Mouse (Mus musculus) MEL-GATA-1-ER (cell line): Measurements from ENCODE around the gene Slc35f5.

ENCODE experiments used
- DNase-seq: peaks from one replicate; pipeline ENCODE4 v3.0.0-alpha.2; 2012; ENCODE audit warnings: low read depth; ENCODE audit errors: extremely low read depth

Slc35f5 gene

DNA sequence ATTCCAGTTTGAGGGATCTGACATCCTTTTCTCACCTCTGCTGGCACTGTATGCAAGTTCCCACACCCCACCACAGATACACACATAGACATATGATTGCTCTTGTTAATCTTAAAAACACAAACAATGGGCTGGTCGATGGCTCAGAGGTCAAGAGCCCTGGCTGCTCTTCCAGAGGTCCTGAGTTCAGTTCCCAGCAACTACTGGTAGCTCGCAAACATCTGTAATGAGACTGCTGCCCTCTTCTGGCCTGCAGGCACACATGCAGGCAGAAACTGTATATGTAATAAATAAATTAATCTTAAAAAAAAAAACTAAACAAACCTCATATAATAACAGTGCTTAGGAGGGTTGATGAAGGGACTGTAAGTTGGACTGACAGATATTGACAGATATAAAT is 13.8 kb downstream of the Slc35f5 start:
- no peak for DNase-seq

DNA sequence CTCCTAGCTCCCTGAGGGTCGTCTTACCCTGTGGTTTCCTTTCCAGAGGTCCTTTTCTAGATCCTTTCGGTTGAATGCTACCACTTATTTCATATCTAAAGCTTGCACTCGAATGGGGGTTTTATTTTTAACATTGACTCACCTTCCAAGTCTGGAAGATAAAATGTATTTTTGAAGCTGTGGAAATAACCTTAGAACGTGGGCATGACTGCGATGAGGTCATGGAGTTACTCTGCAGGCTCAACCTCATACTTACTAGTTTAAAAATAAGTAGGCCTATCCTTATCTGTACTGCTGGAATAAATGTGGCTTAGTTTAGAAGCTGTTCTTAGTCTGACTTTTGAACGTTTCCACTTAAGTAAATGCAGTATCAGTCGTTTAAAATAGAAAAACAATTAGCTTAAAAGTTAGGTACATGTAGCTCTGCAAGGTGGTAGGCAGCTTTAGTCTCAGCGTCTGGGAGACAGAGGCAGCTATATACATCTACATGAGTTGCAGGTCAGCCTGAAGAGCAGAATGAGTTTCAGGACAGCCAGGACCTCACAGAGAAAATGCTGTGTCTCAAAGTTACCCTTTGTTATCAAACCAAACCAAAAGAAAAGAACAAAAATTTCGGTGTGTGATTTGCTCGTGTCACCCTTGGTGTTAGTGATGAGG is 15.2 kb downstream of the Slc35f5 start:
- DNase-seq = no peak

DNA sequence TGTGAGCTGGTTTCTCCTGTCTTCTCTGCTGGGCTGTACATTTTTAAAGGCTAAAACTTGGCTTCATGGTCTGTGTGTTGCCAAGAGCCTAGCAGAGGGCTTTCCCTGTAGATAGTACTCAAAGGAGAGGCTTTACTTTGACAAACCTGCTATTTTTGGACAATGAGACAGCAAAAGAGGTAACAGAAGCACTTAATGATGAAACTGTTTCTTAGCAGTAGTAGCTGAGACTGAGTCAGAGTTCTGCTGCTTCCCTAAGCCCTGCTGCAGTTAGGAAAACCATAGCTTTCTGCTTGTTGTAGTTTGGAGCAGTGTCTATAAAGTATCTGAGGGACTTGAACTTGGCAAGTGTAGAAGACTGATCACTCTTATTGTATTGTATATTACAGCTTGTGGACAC is 16.6 kb downstream of the Slc35f5 start:
- no peak for DNase-seq

DNA sequence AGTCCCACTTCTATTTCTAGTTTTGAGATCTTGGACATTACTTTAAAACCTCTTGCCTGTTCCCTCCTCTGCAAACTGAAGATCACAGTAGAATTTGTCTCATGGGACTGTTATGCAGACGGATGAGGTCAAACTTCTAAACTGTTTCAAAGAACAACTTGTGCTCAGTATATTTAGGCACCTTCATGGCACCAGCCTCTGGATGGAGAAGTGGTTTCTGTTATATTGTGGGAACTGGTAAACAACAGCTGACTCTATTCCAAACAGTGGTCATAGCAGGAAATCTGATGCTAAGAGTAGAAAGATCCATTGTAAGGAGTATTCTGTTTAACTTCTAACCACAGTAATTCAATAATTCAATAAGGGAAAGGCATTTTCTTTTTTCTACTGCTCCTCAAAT is 17.7 kb downstream of the Slc35f5 start:
- no peak for DNase-seq

DNA sequence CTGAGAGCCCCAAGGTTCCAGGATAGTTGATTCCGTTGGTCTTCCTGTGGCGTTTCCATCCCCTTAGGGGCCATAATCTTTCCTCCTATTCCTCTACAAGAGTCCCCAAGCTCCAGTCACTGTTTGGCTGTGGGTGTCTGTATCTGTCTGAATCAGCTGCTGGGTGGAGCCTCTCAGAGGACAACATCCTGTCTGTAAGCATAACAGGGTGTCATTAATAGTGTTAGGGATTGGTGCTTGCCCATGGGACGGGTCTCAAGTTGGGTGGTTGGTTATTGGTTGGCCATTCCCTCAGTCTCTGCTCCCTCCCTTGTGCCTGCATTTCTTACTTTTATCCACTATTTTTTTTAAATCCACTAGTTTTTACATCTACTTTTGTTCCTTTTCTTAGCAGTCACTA is 20.7 kb downstream of the Slc35f5 start:
- DNase-seq = no peak

GRCm38 (mm10) chr1:125603620-125604019 is 43.2 kb downstream of the Slc35f5 start:
- DNase-seq = no peak

DNA sequence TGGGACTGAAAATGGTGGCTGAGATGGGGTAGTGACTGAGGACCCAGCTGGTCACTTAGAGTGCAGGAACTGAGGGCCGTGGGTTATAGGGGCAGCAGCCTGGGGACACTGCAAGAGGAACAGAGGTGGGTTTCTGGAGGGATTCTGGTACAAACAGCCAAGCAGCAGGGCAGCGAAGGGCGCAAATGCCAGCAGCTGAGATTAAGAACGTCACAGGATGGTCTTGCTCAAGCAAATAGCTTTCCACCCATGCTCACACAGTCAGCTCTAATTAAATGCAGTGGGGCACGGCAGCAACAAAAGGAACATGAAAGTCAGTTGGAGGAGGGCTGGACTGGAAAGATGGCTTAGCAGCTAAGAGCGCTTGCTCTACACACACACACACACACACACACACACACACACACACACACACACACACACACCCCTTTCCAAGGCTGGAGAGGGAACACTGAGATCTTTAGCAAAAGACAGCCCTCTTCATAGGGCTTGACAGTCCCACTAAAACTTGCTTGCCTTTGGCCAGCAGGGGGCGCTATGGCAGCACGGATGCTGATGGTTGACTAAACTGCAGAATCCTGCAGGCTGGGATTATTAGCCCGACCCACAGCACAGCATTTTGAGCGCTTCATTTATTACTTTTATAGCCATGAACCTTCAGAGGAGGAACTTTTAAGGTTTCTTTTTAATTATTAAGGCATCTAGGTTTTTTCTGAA is 46.9 kb downstream of the Slc35f5 start:
- DNase-seq = peak; percentile 54

GRCm38 (mm10) chr1:125624376-125625076 is 64.1 kb downstream of the Slc35f5 start:
- no peak for DNase-seq

DNA sequence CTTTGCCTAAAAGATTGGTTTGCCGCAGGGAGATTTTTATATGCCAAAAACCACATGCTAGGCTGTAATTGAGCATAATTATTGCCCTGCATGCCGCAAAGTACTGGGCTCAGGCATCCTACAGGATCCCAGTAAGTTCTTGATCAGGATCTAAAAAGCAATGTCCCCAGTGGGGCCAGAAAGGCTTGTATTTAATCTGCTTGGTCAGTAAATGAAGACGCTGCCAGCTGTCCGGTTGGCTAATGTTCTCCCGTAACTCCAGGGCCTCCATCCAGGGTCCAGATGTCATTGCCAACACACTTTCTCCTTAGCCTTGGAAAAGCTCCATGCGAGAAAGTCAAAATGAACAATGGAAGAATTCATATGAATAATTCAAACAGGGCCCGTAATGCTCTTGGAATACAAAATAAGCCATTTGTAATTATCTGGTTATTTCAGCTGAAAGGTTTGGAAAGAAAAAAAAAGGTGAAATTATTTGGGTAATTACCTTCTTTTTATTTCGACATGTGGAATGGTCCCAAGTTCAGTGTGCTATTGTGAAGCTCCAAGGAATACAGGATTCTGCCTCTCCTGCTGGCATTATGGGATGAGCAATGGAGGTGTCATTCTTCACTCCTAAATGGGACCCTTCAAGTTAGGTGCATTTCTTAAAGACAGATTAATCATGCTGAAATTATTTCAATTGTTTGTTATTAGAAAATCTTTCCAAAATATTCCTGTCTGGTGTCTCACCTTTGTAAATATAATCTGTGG is 79.3 kb downstream of the Slc35f5 start:
- no peak for DNase-seq

DNA sequence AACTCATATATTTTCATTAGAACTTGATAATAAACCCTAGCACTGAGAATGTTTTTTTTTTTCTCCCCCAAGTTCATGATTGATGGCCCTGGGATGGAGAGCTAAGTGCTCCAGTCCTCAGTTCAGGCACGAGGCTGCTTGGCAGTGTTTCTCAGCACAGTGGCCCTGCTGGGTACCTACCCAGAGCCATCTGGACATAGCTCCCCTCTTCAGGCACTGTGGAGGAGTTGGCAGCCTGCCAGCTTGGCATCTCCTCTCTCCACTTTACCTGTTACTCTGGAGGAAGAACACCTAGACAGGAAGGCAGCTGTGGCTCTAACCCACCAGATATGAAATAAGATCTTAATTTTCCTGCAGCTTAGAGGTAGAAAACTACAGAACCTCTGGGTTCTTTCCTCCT is 83.2 kb downstream of the Slc35f5 start:
- DNase-seq = no peak
